Mouse (Mus musculus): ENCODE results near the gene Ifnl3. TPM values are rescaled to one million over a fixed set of nuclear protein-coding genes. Genes with fewer than 3 reads are reported as not detected.

Gene Ifnl3
- under 1 TPM in 1 of 2 experiments, not detected in 1; 0.60 TPM for polyA plus RNA-seq (2017; shearing (Covaris generic))

DNA sequence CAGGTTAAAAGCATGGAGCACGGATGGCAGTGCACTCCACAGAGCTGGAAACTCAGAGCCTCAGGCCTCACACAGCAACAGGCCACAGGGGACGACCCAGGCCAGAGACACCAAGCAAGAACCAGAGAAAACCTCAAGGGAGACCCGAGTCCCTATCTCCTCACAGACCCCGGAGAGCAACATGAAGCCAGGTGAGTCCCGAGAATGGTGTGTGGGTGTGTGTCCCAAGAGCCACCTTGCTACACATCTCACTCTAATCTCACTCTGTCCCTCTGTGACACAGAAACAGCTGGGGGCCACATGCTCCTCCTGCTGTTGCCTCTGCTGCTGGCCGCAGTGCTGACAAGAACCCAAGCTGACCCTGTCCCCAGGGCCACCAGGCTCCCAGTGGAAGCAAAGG is at the start of gene Ifnl3:
Ifnl3 (plus strand) TSS at position 301 of the 400 bp plus-strand sequence.

DNA sequence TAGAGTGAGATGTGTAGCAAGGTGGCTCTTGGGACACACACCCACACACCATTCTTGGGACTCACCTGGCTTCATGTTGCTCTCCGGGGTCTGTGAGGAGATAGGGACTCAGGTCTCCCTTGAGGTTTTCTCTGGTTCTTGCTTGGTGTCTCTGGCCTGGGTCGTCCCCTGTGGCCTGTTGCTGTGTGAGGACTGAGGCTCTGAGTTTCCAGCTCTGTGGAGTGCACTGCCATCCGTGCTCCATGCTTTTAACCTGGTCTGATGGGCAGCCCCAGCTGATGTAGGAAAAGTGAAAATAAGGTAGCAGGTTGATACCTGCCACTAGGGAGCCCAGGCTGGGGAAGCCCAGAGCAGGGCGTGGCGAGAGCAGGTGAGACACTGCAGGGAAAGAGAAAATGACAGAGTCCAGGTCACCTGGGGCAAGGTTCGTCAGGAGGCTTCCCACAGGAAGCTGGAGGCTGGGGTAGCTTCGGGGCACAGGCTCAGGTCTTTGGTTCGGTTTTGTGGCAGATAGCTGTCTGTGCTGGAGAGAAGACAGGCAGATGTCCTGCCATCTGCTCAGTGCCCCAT is 12.1 kb upstream of the Ifnl3 start, which contains the start of gene Ifnl2:
Ifnl2 (minus strand) TSS at position 51 of the 570 bp plus-strand sequence.

DNA sequence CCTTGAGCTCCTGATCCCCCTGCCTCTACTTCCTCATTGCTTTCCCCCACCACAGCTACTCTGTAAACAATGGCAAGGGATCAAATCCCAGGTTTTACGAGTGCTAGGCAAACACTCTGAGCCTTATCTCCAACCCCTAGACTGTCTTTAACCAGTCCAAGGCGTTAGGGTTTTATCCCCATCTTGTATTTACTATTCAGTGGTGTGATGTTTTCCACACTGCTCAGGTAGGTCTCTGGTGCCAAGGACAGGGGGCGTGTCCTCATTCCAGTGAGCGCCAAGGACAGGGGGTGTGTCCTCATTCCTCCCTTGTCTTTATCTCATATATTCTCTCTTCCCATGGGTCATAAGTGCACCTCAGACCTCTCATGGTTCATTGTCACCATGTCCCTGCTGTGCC is 17.9 kb downstream of the Ifnl3 start, which contains the start of gene Sycn:
Sycn (plus strand) TSS at position 360 of the 400 bp plus-strand sequence.

DNA sequence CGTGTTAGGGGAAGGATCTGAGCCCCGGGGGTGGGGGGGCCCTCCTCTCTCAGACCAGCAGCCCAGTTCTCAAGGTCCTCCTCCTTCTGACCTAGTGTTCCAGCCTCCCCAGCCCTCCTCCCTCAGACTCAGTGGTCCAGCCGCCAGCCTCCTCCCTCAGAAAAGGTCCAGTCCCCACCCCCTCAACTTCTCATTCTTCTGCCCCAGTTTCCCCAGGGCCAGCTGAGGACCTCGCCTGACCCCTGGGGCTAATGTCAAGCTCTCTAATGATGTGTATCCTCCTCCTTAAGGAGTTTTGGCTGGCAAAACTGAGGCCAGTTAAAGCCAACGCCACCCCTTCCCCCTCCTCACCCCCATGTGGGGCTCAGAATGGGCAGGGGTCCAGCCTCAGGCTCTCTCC is 24.5 kb downstream of the Ifnl3 start, which contains the start of gene Nccrp1:
Nccrp1 (minus strand) TSS at position 101 of the 400 bp plus-strand sequence.

Other genes with a start within 250 kb of the Ifnl3 start
- gene Eid2b, start 245.1 kb upstream of the Ifnl3 start, polyA plus RNA-seq (2017; shearing (Covaris generic)): 1 to 10 TPM; 4.2 to 6.9 TPM
- gene Selenov, start 231.7 kb upstream of the Ifnl3 start, polyA plus RNA-seq (2017; shearing (Covaris generic)): under 1 TPM in 1 of 2 experiments, not detected in 1; 0.75 TPM
- under 1 TPM in 1 of 2 experiments, not detected in 1; 0.83 TPM for gene Dll3, start 220.6 kb upstream of the Ifnl3 start, polyA plus RNA-seq (2017; shearing (Covaris generic))
- gene Timm50, start 210.8 kb upstream of the Ifnl3 start, polyA plus RNA-seq (2017; shearing (Covaris generic)): 10 to 100 TPM; 74.5 to 88.5 TPM
- 100 to 1,000 TPM; 165 to 199 TPM for gene Supt5, start 184.1 kb upstream of the Ifnl3 start, polyA plus RNA-seq (2017; shearing (Covaris generic))
- 100 to 1,000 TPM; 680 to 735 TPM for gene Rps16, start 172.2 kb upstream of the Ifnl3 start, polyA plus RNA-seq (2017; shearing (Covaris generic))
- gene Plekhg2, start 150.2 kb upstream of the Ifnl3 start, polyA plus RNA-seq (2017; shearing (Covaris generic)): 10 to 100 TPM; 67.3 to 73.4 TPM
- gene Zfp36, start 142.6 kb upstream of the Ifnl3 start, polyA plus RNA-seq (2017; shearing (Covaris generic)): 100 to 1,000 TPM; 254 to 461 TPM
- 10 to 100 TPM; 27.4 to 29.1 TPM for gene Med29, start 130.1 kb upstream of the Ifnl3 start, polyA plus RNA-seq (2017; shearing (Covaris generic))
- 100 to 1,000 TPM; 116 to 155 TPM for gene Paf1, start 129.9 kb upstream of the Ifnl3 start, polyA plus RNA-seq (2017; shearing (Covaris generic))
- 100 to 1,000 TPM; 310 to 538 TPM for gene Gmfg, start 85.4 kb upstream of the Ifnl3 start, polyA plus RNA-seq (2017; shearing (Covaris generic))
- 1 to 10 TPM in 1 of 2 experiments, under 1 TPM in 1; 0.86 to 5.1 TPM for gene Lrfn1, start 70.9 kb upstream of the Ifnl3 start, polyA plus RNA-seq (2017; shearing (Covaris generic))
- under 1 TPM in 1 of 2 experiments, not detected in 1; 0.48 TPM for gene Ifnl2, start 12.4 kb upstream of the Ifnl3 start, polyA plus RNA-seq (2017; shearing (Covaris generic))
- gene Sycn, start 18.0 kb downstream of the Ifnl3 start, polyA plus RNA-seq (2017; shearing (Covaris generic)): not detected
- not detected for gene Nccrp1, start 24.4 kb downstream of the Ifnl3 start, polyA plus RNA-seq (2017; shearing (Covaris generic))
- 10 to 100 TPM; 23.9 to 30.0 TPM for gene Samd4b, start 75.3 kb downstream of the Ifnl3 start, polyA plus RNA-seq (2017; shearing (Covaris generic))
- gene Pak4, start 75.3 kb downstream of the Ifnl3 start, polyA plus RNA-seq (2017; shearing (Covaris generic)): 1 to 10 TPM; 6.3 to 8.7 TPM
- gene Acp7, start 108.5 kb downstream of the Ifnl3 start, polyA plus RNA-seq (2017; shearing (Covaris generic)): under 1 TPM in 1 of 2 experiments, not detected in 1; 0.28 TPM
- 10 to 100 TPM in 1 of 2 experiments, 1 to 10 TPM in 1; 3.2 to 15.0 TPM for gene Fbxo27, start 170.0 kb downstream of the Ifnl3 start, polyA plus RNA-seq (2017; shearing (Covaris generic))
- gene Fbxo17, start 194.0 kb downstream of the Ifnl3 start, polyA plus RNA-seq (2017; shearing (Covaris generic)): 10 to 100 TPM; 16.2 to 19.2 TPM
- gene Mrps12, start 219.0 kb downstream of the Ifnl3 start, polyA plus RNA-seq (2017; shearing (Covaris generic)): 10 to 100 TPM; 78.0 to 82.9 TPM
- 10 to 100 TPM; 17.3 to 28.8 TPM for gene Sars2, start 219.2 kb downstream of the Ifnl3 start, polyA plus RNA-seq (2017; shearing (Covaris generic))
- gene Ccer2, start 233.3 kb downstream of the Ifnl3 start, polyA plus RNA-seq (2017; shearing (Covaris generic)): not detected
- gene Sirt2, start 243.9 kb downstream of the Ifnl3 start, polyA plus RNA-seq (2017; shearing (Covaris generic)): 10 to 100 TPM; 86.5 to 91.3 TPM
- gene Nfkbib, start 244.7 kb downstream of the Ifnl3 start, polyA plus RNA-seq (2017; shearing (Covaris generic)): 10 to 100 TPM; 89.5 to 96.2 TPM